Mouse (Mus musculus) megakaryocyte, embryonic 14.5 days (primary cell): Measurements from ENCODE around the gene Atp2b4.

Experiments used
- FLI1 ChIP-seq: IDR thresholded peaks from 2 replicates; pipeline ENCODE4 v1.6.1; 2012; ENCODE audit warnings: low read length, inconsistent platforms, mixed read lengths
- GATA1 ChIP-seq: IDR thresholded peaks from 3 replicates; pipeline ENCODE4 v1.6.1; 2012; ENCODE audit warnings: mixed read lengths, low read length, inconsistent platforms, borderline replicate concordance

DNA sequence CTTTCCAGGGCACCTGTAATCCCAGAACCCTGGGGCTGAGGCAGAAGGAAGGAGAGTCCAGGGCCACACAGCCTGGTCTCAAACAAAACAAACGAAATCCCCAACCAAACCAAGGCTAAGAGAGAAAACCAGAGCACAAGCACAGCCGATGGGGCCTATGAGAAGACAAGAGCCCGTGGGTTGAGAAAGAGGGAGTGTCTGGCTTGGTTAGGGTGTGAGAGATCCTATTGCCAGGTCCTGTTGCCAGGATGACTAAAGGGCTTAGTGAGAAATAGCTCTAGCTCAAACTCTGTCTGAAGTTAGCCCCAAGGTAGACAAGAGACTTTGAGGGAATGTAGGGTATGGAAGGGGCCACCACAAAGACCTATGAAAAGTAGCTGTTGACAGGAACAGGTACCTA, 19.3 kb downstream of the Atp2b4 start:
- TF ChIP-seq GATA1, result no peak
- no peak for TF ChIP-seq FLI1
